Mouse (Mus musculus) erythroblast, embryonic 14.5 days (primary cell): ENCODE measurements around the gene Nin.

Source experiments
- GATA1 ChIP-seq: IDR thresholded peaks from 2 replicates; pipeline ENCODE4 v1.6.1; 2012; ENCODE audit warnings: low read length, inconsistent platforms, mixed read lengths
- TAL1 ChIP-seq: IDR thresholded peaks from 3 replicates; pipeline ENCODE4 v1.6.1; 2012; ENCODE audit warnings: low read length, inconsistent platforms, mixed read lengths

DNA sequence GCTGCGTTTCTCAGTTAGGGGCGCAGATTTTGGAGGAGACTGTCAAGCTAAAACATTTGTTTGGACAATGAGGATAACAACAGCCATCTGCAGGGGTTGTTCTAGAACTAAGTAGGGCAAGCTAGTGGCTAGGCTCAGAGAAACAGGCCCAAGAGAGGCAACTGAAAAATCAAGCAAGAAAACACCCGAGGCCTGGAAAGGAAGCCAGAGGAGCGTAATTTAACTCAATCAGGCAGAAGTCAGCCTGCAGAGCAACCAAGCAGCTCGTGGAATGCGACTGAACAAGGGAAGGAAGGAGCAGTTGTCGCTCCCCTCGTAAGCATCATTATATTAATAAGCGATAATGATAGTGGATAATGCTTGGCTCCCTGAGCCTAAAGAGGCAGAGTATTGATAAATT, 7.0 kb downstream of the Nin start:
- TF ChIP-seq GATA1 = no peak
- TF ChIP-seq TAL1 = no peak
